Mouse (Mus musculus): ENCODE measurements at regions not wholly inside any gene's neighbourhood (a gene's known extent, or its start where the extent isn't known, plus 50 kb on each side); places are given as distances from the start of the nearest gene placed in this dataset.

DNA sequence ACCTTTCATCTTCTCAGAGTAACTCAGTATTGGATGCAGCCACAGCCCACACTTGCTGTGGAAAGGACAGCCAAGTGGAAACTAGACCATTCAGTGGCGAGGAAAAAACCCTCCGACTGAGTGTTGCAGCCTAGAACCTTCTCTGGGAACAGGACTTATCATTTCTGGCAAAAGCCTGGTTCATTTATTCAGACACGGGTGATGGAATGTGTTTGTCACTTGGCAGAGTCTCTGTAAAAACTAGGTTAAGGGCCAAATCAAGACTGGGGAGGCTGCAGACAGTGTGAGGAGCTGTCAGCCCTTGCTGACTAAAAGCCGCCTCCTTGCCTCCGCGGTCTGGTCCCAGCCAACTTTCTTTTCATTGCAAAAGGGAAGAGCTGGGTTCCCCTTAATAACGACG is 212.3 kb upstream of the Pgrmc2 start:
- TF ChIP-seq USF2 (conservative IDR thresholded peaks at IDR 0.05; ENCODE audit: low read depth, low read length) (no peak), ZNF384 (IDR thresholded peaks at IDR 0.05; ENCODE audit: low read depth, low read length) (no peak)

All from CH12.LX (cell line).